Mouse (Mus musculus): ENCODE results near the gene Tecr. TPM values are rescaled to one million over a fixed set of nuclear protein-coding genes. Genes with fewer than 3 reads are reported as not detected.

The Tecr gene
- polyA plus RNA-seq (2012; rRNA removed) = 309 and 381 TPM in 2 replicates

GRCm38 (mm10) chr8:83607661-83608397, at the start of gene Tecr, which contains the start of gene Dnajb1:
Gene Tecr, minus strand, starts transcription at chr8:83607971.
Gene Dnajb1, plus strand, starts transcription at chr8:83608193.
- Histone ChIP-seq H3K36me3 (ENCODE audit: control insufficient read depth, insufficient read depth, low read length) (peaks cover 21% of the 10 kb centered on the region), H3K4me1 (ENCODE audit: control insufficient read depth, insufficient read depth, insufficient read length) (peaks cover 11% of the 10 kb centered on the region; the same call in 1 of the 2 replicates), H3K27ac (ENCODE audit: insufficient read depth, low read length) (peak within 1 kb of the TSS; percentile 96), H3K4me3 (ENCODE audit: extremely low read depth, insufficient read depth, insufficient read length) (peak within 1 kb of the TSS; percentile 92), H3K27me3 (ENCODE audit: control insufficient read depth, insufficient read depth, low read length) (no peaks in the 10 kb centered on the region)
- no peak for TF ChIP-seq CTCF (IDR thresholded peaks at IDR 0.05; ENCODE audit: extremely low read depth, insufficient read depth, insufficient read length, insufficient replicate concordance)
- peak; percentile 98 for TF ChIP-seq POLR2A (IDR thresholded peaks at IDR 0.05; ENCODE audit: low read depth, low read length)
- under 1% methylated on average over 69 of the region's 69 CpGs for WGBS
- DNase-seq (ENCODE audit: low read depth in 1 of 2, low spot score in 2 of 2) = peak; percentile 98 to 100

- no peaks in the 10 kb centered on the region; the same call in 1 of the 2 replicates for H3K27me3 ChIP-seq (ENCODE audit: control insufficient read depth, insufficient read depth, low read length)
- DNase-seq (ENCODE audit: low read depth in 1 of 2, low spot score in 2 of 2) = no peak
- peaks cover 15% of the 10 kb centered on the region for H3K4me1 ChIP-seq (ENCODE audit: control insufficient read depth, insufficient read depth, insufficient read length)
- TF ChIP-seq CTCF (IDR thresholded peaks at IDR 0.05; ENCODE audit: extremely low read depth, insufficient read depth, insufficient read length, insufficient replicate concordance) (no peak), POLR2A (IDR thresholded peaks at IDR 0.05; ENCODE audit: low read depth, low read length) (no peak)
- H3K36me3 ChIP-seq (ENCODE audit: control insufficient read depth, insufficient read depth, low read length) = no peaks in the 10 kb centered on the region
- H3K4me3 ChIP-seq (ENCODE audit: extremely low read depth, insufficient read depth, insufficient read length) = no peak overlapping the region
- WGBS = 79% methylated on average over 13 of the region's 13 CpGs
- no peak overlapping the region for H3K27ac ChIP-seq (ENCODE audit: insufficient read depth, low read length)
Measured at GRCm38 (mm10) chr8:83656484-83657246, 48.9 kb upstream of the Tecr start.

GRCm38 (mm10) chr8:83656043-83656442, 48.3 kb upstream of the Tecr start:
- Histone ChIP-seq H3K27me3 (ENCODE audit: control insufficient read depth, insufficient read depth, low read length) (no peaks in the 10 kb centered on the region; the same call in 1 of the 2 replicates), H3K4me1 (ENCODE audit: control insufficient read depth, insufficient read depth, insufficient read length) (peaks cover 15% of the 10 kb centered on the region), H3K27ac (ENCODE audit: insufficient read depth, low read length) (no peak overlapping the region), H3K4me3 (ENCODE audit: extremely low read depth, insufficient read depth, insufficient read length) (no peak overlapping the region), H3K36me3 (ENCODE audit: control insufficient read depth, insufficient read depth, low read length) (no peaks in the 10 kb centered on the region)
- WGBS = 94% methylated on average over 9 of the region's 9 CpGs
- TF ChIP-seq POLR2A (IDR thresholded peaks at IDR 0.05; ENCODE audit: low read depth, low read length) (no peak), CTCF (IDR thresholded peaks at IDR 0.05; ENCODE audit: extremely low read depth, insufficient read depth, insufficient read length, insufficient replicate concordance) (no peak)
- DNase-seq (ENCODE audit: low read depth in 1 of 2, low spot score in 2 of 2) = no peak

GRCm38 (mm10) chr8:83654725-83655124, 47.0 kb upstream of the Tecr start:
- Histone ChIP-seq H3K4me3 (ENCODE audit: extremely low read depth, insufficient read depth, insufficient read length) (no peak overlapping the region), H3K27ac (ENCODE audit: insufficient read depth, low read length) (no peak overlapping the region), H3K36me3 (ENCODE audit: control insufficient read depth, insufficient read depth, low read length) (no peaks in the 10 kb centered on the region), H3K27me3 (ENCODE audit: control insufficient read depth, insufficient read depth, low read length) (no peaks in the 10 kb centered on the region; the same call in 1 of the 2 replicates), H3K4me1 (ENCODE audit: control insufficient read depth, insufficient read depth, insufficient read length) (peaks cover 15% of the 10 kb centered on the region)
- no peak for DNase-seq (ENCODE audit: low read depth in 1 of 2, low spot score in 2 of 2)
- TF ChIP-seq CTCF (IDR thresholded peaks at IDR 0.05; ENCODE audit: extremely low read depth, insufficient read depth, insufficient read length, insufficient replicate concordance) = no peak
- TF ChIP-seq POLR2A (IDR thresholded peaks at IDR 0.05; ENCODE audit: low read depth, low read length) = no peak
- WGBS = 91% methylated on average over 6 of the region's 6 CpGs

- TF ChIP-seq POLR2A (IDR thresholded peaks at IDR 0.05; ENCODE audit: low read depth, low read length) = no peak
- TF ChIP-seq CTCF (IDR thresholded peaks at IDR 0.05; ENCODE audit: extremely low read depth, insufficient read depth, insufficient read length, insufficient replicate concordance) = no peak
- WGBS = 30% methylated on average over 10 of the region's 10 CpGs
- Histone ChIP-seq H3K27me3 (ENCODE audit: control insufficient read depth, insufficient read depth, low read length) (no peaks in the 10 kb centered on the region; the same call in 1 of the 2 replicates), H3K4me3 (ENCODE audit: extremely low read depth, insufficient read depth, insufficient read length) (peak overlapping the region; percentile 6), H3K27ac (ENCODE audit: insufficient read depth, low read length) (no peak overlapping the region), H3K4me1 (ENCODE audit: control insufficient read depth, insufficient read depth, insufficient read length) (peaks cover 15% of the 10 kb centered on the region), H3K36me3 (ENCODE audit: control insufficient read depth, insufficient read depth, low read length) (no peaks in the 10 kb centered on the region)
- DNase-seq (ENCODE audit: low read depth in 1 of 2, low spot score in 2 of 2) = no peak
Measured at GRCm38 (mm10) chr8:83653662-83654017, 45.9 kb upstream of the Tecr start.

GRCm38 (mm10) chr8:83652744-83653661, 45.2 kb upstream of the Tecr start:
- WGBS = 1% methylated on average over 42 of the region's 46 CpGs
- Histone ChIP-seq H3K4me1 (ENCODE audit: control insufficient read depth, insufficient read depth, insufficient read length) (peaks cover 15% of the 10 kb centered on the region), H3K27me3 (ENCODE audit: control insufficient read depth, insufficient read depth, low read length) (no peaks in the 10 kb centered on the region; the same call in 1 of the 2 replicates), H3K4me3 (ENCODE audit: extremely low read depth, insufficient read depth, insufficient read length) (peak overlapping the region; percentile 93), H3K27ac (ENCODE audit: insufficient read depth, low read length) (peak overlapping the region; percentile 66), H3K36me3 (ENCODE audit: control insufficient read depth, insufficient read depth, low read length) (no peaks in the 10 kb centered on the region)
- DNase-seq (ENCODE audit: low read depth in 1 of 2, low spot score in 2 of 2) = no peak
- no peak for TF ChIP-seq CTCF (IDR thresholded peaks at IDR 0.05; ENCODE audit: extremely low read depth, insufficient read depth, insufficient read length, insufficient replicate concordance)
- no peak for TF ChIP-seq POLR2A (IDR thresholded peaks at IDR 0.05; ENCODE audit: low read depth, low read length)

Measured in spleen, adult 2 months (tissue).